7 mouse cellular contexts compared by ENCODE assay signal in genomic region chr11:104442333-104443136, GRCm38 (mm10). TPM values are rescaled to one million over a fixed set of nuclear protein-coding genes. Genes with fewer than 3 reads are reported as not detected.
DNase-seq lines count a peak whose midpoint lies in the region; ATAC-seq and TF ChIP-seq lines count a peak whose summit lies in the region.

No protein-coding gene starts in this region.

- H3K4me1 ChIP-seq in intestine, postnatal 0 days (replicated peaks; ENCODE audit: control insufficient read depth, insufficient read depth, low read length), result no peaks in the 10 kb centered on the region
- peaks cover 19% of the 10 kb centered on the region for H3K4me1 ChIP-seq in midbrain, embryonic 12.5 days
- no peaks in the 10 kb centered on the region for H3K4me1 ChIP-seq in small intestine, adult 2 months (ENCODE audit: control insufficient read depth, insufficient read depth, insufficient read length, low read length)

- no peaks in the 10 kb centered on the region for H3K36me3 ChIP-seq in intestine, postnatal 0 days (ENCODE audit: control insufficient read depth, insufficient read depth)
- peaks cover 2% of the 10 kb centered on the region; the same call in 1 of the 2 replicates for H3K36me3 ChIP-seq in midbrain, embryonic 12.5 days
- no peaks in the 10 kb centered on the region for H3K36me3 ChIP-seq in small intestine, adult 2 months (ENCODE audit: control insufficient read depth, insufficient read depth, low read length)

- peak; percentile 96 for DNase-seq in adrenal gland, adult 2 months
- peak; percentile 91 for DNase-seq in embryo, embryonic 11.5 days (ENCODE audit: low read depth, low spot score)
- peak; percentile 83 to 94 for DNase-seq in gastrocnemius, postnatal 4 days (ENCODE audit: low spot score in 2 of 2)
- DNase-seq in left cerebral cortex, postnatal 4 days, result peak; percentile 97

- H3K27me3 ChIP-seq in intestine, postnatal 0 days (replicated peaks; ENCODE audit: control insufficient read depth, insufficient read depth, low read length), result no peaks in the 10 kb centered on the region
- H3K27me3 ChIP-seq in midbrain, embryonic 12.5 days, result no peaks in the 10 kb centered on the region
- no peaks in the 10 kb centered on the region for H3K27me3 ChIP-seq in small intestine, adult 2 months (ENCODE audit: control insufficient read depth, insufficient read depth, low read length)

- peak; percentile 61 for TF ChIP-seq CTCF in intestine, postnatal 0 days (IDR thresholded peaks at IDR 0.05; ENCODE audit: low read depth)
- TF ChIP-seq CTCF in small intestine, adult 2 months (IDR thresholded peaks at IDR 0.05; ENCODE audit: extremely low read depth, insufficient read length, insufficient replicate concordance, low read depth, low read length), result peak; percentile 69; the same call in 1 of the 2 replicates

- intact Hi-C loops in left cerebral cortex, postnatal 4 days (cut with DNase I), result no loop called here

- ATAC-seq in intestine, postnatal 0 days, result peak; percentile 93
- ATAC-seq in midbrain, embryonic 12.5 days (ENCODE audit: low FRiP score, low read depth), result peak; percentile 96

- under 1% methylated on average over 74 of the region's 82 CpGs for WGBS in intestine, postnatal 0 days
- WGBS in midbrain, embryonic 12.5 days, result under 1% methylated on average over 81 of the region's 82 CpGs
- under 1% methylated on average over 79 of the region's 82 CpGs for WGBS in small intestine, adult 2 months

- peak overlapping the region; percentile 100 for H3K27ac ChIP-seq in intestine, postnatal 0 days (ENCODE audit: low read depth, low read length)
- peak overlapping the region; percentile 100 for H3K27ac ChIP-seq in midbrain, embryonic 12.5 days (replicated peaks)
- peak overlapping the region; percentile 99 for H3K27ac ChIP-seq in small intestine, adult 2 months (ENCODE audit: insufficient read depth, low read depth, low read length)

- H3K4me3 ChIP-seq in intestine, postnatal 0 days (ENCODE audit: low read depth, low read length), result peak overlapping the region; percentile 96
- peak overlapping the region; percentile 85 for H3K4me3 ChIP-seq in midbrain, embryonic 12.5 days
- H3K4me3 ChIP-seq in small intestine, adult 2 months (ENCODE audit: low read depth, low read length), result peak overlapping the region; percentile 92

- H3K9me3 ChIP-seq in intestine, postnatal 0 days (ENCODE audit: control insufficient read depth), result no peaks in the 10 kb centered on the region
- H3K9me3 ChIP-seq in midbrain, embryonic 12.5 days, result no peaks in the 10 kb centered on the region

- peak overlapping the region; percentile 77 for H3K4me2 ChIP-seq in intestine, postnatal 0 days (replicated peaks; ENCODE audit: low read depth)
- peak overlapping the region; percentile 65 for H3K4me2 ChIP-seq in midbrain, embryonic 12.5 days (replicated peaks)

- peak overlapping the region; percentile 100 for H3K9ac ChIP-seq in intestine, postnatal 0 days (ENCODE audit: low read depth, low read length)
- peak overlapping the region; percentile 99 for H3K9ac ChIP-seq in midbrain, embryonic 12.5 days (replicated peaks)

- TF ChIP-seq POLR2A in small intestine, adult 2 months (IDR thresholded peaks at IDR 0.05; ENCODE audit: low read depth, low read length), result peak; percentile 21; the same call in 1 of the 2 replicates

RNA-seq across cellular contexts. Expression of gene Kansl1, which starts 26.1 kb away (rescaled TPM):
- 10 to 100 TPM; 45.1 to 53.3 TPM for total RNA-seq in adrenal gland, adult 2 months (2021)
- polyA plus RNA-seq in adrenal gland, adult 2 months (2012; rRNA removed), result 128 and 133 TPM in 2 replicates
- total RNA-seq in gastrocnemius, postnatal 4 days (2021), result 10 to 100 TPM; 34.6 to 37.7 TPM
- 8.1 and 9.0 TPM in 2 replicates for polyA plus RNA-seq in intestine, postnatal 0 days (2015; fragmentation: Nextera tagmentation; extraction: Ambion mirVana)
- total RNA-seq in left cerebral cortex, postnatal 4 days (2021), result 10 to 100 TPM; 74.9 to 79.6 TPM
- polyA plus RNA-seq in midbrain, embryonic 12.5 days (2016; fragmentation: Nextera tagmentation; extraction: Ambion mirVana), result 36.9 and 38.1 TPM in 2 replicates
- polyA plus RNA-seq in small intestine, adult 2 months (2012; rRNA removed), result 29.3 and 60.1 TPM in 2 replicates

Comparison
In these comparisons a context has a peak if more than half of its experiments do, and no peak if none do; other contexts are left out.
1. Peak in every context shown above with its lines: DNase-seq, ATAC-seq, H3K4me3 ChIP-seq and H3K27ac ChIP-seq.